Mouse (Mus musculus): ENCODE results near the gene Olfr1322.

The Olfr1322 gene

DNA sequence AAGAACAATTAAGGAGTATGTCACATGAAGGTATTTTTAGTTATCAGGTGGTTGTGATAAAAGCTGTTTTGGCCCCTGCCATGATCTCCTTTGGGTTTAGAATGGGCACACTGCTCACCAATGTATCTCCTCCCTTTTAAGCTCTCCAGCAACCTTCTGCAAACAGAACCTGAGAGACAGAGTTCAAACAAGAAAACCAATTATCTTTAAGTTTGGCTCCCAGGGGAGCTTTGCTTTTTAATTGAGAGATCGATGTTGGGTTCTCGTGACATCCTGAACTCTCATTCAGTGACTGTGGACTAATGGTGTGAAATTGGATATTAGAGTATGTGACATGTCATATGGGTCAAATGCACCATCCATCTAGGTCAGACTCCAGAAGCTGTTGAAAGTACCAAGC is at the start of gene Olfr1322:
Olfr1322 (minus strand) TSS at position 101 of the 400 bp plus-strand sequence.
- no peak for DNase-seq (ENCODE audit: low read depth, low spot score)

DNA sequence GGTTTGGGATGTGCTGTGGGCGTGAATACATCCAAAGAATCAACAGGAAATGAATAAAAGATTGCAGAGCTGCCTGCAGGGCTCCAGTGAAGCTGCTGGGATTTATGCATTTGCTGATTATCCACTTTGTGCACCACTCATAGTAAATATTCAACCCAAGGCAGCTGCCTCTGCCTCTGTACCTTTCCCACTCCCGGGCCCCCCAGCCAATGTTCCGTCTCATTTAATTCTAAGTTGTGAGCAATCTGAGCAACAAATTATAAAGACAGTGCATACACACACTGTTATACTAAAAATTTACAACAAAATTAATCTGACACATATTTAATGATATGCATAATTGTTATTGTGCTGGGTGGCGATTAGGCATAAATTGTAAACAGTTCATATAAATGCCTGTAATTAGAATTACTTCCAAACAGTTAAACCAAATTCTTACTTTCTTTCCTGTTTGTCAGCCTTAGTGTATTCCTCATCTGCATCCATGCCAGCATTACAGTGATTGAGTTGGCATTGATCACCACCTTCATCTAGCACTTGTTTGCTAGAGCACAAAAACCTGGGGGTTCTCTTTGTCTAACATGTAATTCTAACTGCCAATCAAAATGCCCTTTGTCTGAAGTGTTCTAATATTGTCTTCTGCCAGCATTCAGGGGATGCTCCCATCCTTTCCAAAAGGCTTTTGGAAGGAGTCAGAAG is 13.5 kb downstream of the Olfr1322 start:
- DNase-seq (ENCODE audit: low read depth, low spot score): no peak

All from retina, postnatal 7 days (tissue).